Mouse (Mus musculus) testis, adult 10 weeks (tissue): ENCODE data around the gene Itga3. TPM values are rescaled to one million over a fixed set of nuclear protein-coding genes. Genes with fewer than 3 reads are reported as not detected.

ENCODE experiments used
- polyA plus RNA-seq: library from polyadenylated mRNA; stranded (reverse); fragments of 350-450 nt; fragmentation: Illumina TruSeq; extraction: RNeasy Lipid Tissue Mini Kit (QIAGEN cat#74804); gene quantifications from one replicate; pipeline ENCODE4 v1.2.3, GENCODE M21; 2014; ENCODE audit warnings: low read depth, low replicate concordance

The Itga3 gene
- polyA plus RNA-seq: 0.07 TPM

GRCm38 (mm10) chr11:95076536-95077111 is at the start of gene Itga3:
TSS of gene Itga3 (minus strand) at chr11:95076801.

DNA sequence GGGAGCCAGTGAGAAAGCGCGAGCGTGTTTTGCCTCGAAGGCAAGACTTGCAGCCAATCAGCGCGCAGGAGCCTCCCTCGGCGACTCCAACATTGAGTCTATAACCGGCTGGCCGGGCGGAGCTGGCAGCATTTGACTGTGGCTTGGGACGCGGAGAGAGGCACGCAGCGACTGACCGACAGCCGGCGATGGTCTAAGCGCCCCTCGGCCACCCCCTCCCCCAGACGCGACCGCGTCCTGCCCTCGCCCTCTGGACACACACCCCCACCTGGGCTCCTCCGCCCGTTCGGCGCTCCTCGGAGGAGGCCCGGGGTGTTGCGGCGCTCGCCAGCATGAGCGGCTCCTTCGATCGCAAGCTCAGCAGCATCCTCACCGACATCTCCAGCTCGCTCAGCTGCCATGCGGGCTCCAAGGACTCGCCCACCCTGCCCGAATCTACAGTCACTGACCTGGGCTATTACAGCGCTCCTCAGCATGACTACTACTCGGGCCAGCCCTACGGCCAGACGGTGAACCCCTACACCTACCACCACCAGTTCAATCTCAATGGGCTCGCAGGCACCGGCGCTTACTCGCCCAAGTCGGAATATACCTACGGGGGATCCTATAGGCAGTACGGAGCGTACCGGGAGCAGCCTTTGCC is 43.5 kb upstream of the Itga3 start, which contains the start of gene Dlx3:
Gene Dlx3, plus strand, starts transcription at position 130 of the 643 bp plus-strand sequence.

DNA sequence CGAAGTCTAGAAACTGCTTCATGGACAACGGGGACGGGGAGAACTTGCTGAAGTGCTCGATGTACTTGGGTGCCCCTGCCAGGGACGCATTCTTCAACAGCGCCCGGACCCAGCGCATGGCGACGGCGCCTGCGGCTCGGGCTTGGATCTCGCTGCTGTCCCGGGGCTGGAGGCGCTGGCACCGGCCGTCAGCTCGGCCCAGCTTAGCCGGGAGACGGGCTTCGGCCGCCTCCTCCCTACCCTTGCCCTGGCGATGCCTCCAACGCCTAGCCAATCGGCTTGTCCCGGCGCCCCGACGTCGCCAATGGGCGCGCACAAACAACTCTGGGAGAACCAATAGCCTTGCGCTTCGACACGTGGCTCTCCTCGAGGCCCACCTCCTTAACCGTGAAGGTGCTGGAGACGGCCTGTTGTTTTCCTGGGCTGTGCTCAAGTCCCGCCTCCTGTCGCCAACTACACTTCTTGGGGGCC is 35.4 kb downstream of the Itga3 start, which contains the start of gene Pdk2:
Gene Pdk2, minus strand, starts transcription at position 216 of the 471 bp plus-strand sequence.

DNA sequence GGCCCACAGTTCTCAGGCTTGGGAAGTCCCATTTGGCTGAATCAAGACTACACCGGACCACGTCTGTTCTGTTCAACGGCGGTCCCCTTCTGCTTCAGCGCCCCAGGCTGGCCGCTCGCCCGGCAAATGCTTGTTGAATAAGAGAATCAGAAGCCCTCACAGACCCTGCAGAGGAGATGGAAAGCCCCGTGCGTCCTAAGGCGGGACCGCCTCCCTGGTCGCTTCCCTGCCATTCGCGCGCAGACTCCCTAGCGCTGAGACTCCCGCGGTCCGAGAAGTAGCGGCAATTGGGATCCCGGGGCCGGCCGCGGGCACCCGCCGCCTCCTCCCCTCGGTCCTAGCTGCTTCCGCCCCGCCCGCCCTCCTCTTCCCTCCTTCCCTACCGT is 67.0 kb downstream of the Itga3 start, which contains the start of gene Samd14:
Gene Samd14, plus strand, starts transcription at position 251 of the 386 bp plus-strand sequence.

Other genes starting within 250 kb of the Itga3 start
- gene Col1a1, start 140.6 kb downstream of the Itga3 start, polyA plus RNA-seq: 1.8 TPM
- 95.6 TPM for gene Hils1, start 109.2 kb downstream of the Itga3 start, polyA plus RNA-seq
- gene Sgca, start 100.5 kb downstream of the Itga3 start, polyA plus RNA-seq: 0.14 TPM
- gene Ppp1r9b, start 85.8 kb downstream of the Itga3 start, polyA plus RNA-seq: 5.4 TPM
- not detected for gene Samd14, start 66.9 kb downstream of the Itga3 start, polyA plus RNA-seq
- 11.8 TPM for gene Pdk2, start 35.4 kb downstream of the Itga3 start, polyA plus RNA-seq
- not detected for gene Dlx3, start 43.3 kb upstream of the Itga3 start, polyA plus RNA-seq
- gene Dlx4, start 69.5 kb upstream of the Itga3 start, polyA plus RNA-seq: 1.1 TPM
- gene Tac4, start 184.7 kb upstream of the Itga3 start, polyA plus RNA-seq: not detected
- gene Kat7, start 233.4 kb upstream of the Itga3 start, polyA plus RNA-seq: 121 TPM